Mouse (Mus musculus): ENCODE data around the gene Gvin1.
"Not testable (repeated sequence)": the region's sequence is repeated elsewhere in the genome, so short reads cannot be mapped to it uniquely, and the experiment has no call there.

The Gvin1 gene

DNA sequence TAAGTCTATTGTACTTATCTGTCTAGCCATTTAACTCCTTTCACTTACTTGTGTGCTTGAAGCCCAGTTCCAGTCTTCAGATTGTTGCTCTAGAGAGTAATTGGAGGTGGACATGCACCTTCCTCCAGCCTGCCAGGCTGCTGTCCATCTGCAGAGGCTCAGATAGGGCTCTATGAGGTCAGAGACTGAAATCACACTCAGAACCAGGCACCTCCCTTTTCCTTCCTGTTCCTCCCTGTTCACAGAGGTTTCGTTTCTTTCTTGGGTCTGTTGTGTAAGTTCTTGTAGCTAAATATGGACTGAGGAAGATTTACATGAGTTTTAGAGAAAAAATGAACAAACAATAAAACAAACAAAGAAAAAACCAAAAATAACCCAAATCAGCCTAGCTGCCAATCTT, at the start of gene Gvin1:
Gene Gvin1 (minus strand): TSS at position 150 of the 400 bp plus-strand sequence.
- DNase-seq (ENCODE audit: low spot score in 2 of 2) = not testable (repeated sequence)

DNA sequence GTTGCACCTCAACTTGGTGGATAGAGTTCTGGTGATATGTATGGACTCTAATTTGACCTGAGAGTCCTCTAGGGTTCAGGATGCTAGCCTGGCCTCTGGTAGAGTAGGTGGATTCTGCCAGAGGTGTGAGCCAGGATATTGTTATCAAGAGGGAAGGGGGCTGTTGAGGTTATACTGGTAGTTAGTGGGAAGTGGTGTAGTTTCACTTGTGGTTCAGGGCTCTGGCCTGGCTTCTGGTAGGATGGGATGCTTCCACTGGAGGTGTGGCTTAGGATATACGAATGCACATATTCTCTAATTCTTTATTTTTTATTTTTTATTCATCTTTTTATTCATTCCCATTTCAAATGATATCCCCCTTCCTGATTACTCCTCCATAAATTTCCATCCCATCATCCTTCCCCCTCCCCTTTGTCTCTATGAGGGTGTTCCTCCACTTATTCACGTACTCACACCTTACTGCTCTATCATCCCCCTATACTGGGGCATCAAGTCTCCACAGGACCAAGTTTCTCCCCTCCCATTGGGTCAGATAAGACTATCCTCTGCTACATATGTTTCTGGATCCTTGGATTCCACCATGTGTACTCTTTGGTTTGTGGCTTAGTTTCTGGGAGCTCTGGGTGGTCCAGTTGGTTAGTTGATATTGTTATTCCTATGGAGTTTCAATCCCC, 36.9 kb upstream of the Gvin1 start:
- DNase-seq (ENCODE audit: low spot score in 2 of 2) = no peak

DNA sequence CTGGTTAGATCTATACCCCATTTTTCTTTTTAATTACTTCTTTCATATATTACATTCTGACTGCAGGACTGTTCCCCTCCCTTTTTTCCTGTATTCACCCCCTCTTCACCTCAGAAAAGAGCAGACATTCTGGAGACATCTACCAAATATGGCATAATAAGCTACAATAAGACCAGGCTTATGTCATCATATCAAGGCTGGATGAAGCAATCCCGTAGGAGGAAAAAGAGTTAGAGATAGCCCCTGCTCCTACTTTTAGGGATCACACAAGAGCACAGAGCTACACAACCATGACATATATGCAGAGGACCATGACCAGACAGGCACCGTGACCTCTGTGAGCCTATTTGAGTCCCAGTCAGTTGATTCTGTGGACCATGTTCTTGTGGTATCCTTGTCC, 33.8 kb upstream of the Gvin1 start:
- DNase-seq (ENCODE audit: low spot score in 2 of 2) = no peak

DNA sequence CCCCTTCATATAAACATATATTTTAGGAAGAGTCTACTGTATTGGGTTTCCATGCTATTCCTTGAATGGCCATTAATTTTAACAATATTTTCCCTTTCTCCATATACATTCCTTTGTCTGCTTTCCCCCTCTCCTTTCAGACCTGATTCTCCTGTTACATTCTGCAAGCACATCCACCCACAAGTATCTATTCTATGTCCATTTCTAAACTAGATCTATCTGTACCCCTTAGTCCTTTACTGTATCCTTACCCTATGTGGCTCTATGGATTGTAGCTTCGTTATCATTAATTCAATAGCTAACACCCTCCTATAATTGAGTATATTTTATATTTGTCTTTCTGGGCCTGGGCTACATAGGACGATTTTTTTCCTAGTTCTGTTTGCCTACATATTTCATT, 33.1 kb upstream of the Gvin1 start:
- no peak for DNase-seq (ENCODE audit: low spot score in 2 of 2)

DNA sequence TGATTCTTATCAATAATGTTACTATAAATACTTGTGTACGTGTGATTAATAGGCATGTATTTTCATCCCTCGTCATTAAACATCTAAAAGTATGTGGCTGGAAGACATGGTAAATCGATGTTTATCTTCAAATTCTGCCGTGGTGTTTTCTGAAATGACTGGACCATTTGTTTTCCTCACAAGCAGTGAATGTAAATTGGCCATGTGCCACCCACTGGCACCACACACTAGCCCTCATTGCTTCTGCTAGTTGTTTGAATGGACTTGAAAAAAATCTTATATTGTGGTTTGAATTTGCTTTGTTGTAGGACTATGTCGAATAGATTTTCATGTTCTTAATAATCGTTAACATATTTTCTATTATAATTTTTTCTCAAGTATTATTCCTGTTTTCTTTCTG, 30.5 kb upstream of the Gvin1 start:
- DNase-seq (ENCODE audit: low spot score in 2 of 2) = no peak

DNA sequence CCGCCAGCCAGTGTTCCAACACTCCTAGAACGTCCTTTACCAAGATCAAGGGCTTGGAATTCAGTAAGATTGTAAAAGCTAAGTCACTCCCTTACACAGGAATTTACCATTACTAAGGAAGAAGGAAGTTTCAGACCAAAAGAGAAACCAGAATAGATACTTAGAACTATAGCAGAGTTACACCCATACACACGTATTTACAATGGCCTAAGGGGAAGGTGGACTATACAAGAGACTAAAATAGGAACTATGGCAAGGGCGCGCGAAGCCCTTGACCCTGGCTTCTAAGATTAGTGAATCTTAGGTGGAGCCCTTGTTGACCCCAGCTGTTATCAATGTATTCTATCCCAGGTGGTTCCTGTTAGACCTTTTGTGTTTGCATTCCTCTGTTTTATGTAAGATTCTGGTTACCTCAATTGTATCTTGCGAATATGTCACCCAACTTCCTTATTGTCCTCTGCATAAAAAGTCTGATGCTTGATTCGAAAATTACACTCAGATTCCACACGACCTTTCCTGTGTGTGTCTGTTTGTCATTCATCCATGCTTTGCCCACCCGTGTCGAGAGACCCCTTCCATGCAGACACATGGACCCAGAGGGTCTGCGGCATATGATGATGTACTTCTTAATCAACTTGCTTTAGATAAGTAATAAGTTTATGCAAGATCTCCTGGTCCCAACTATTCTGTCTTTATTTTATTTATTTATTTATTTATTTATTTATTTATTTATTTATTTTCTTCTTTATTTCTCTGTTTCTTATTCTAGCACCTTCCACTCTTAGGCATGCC, 25.6 kb upstream of the Gvin1 start:
- DNase-seq (ENCODE audit: low spot score in 2 of 2) = not testable (repeated sequence)

DNA sequence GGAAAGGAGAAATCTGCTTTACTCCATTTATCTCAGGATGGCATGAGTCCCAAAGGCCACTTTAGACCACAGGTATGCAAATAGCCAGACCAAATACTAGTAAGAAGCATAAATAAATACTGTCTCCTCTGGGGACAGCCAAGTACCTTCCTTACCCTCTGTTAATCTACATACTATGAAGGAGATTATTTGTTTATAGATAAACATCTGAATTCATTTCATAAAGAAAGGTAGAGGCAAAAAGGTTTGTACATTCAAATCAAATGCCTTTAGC, 22.0 kb upstream of the Gvin1 start:
- DNase-seq (ENCODE audit: low spot score in 2 of 2) = no peak

DNA sequence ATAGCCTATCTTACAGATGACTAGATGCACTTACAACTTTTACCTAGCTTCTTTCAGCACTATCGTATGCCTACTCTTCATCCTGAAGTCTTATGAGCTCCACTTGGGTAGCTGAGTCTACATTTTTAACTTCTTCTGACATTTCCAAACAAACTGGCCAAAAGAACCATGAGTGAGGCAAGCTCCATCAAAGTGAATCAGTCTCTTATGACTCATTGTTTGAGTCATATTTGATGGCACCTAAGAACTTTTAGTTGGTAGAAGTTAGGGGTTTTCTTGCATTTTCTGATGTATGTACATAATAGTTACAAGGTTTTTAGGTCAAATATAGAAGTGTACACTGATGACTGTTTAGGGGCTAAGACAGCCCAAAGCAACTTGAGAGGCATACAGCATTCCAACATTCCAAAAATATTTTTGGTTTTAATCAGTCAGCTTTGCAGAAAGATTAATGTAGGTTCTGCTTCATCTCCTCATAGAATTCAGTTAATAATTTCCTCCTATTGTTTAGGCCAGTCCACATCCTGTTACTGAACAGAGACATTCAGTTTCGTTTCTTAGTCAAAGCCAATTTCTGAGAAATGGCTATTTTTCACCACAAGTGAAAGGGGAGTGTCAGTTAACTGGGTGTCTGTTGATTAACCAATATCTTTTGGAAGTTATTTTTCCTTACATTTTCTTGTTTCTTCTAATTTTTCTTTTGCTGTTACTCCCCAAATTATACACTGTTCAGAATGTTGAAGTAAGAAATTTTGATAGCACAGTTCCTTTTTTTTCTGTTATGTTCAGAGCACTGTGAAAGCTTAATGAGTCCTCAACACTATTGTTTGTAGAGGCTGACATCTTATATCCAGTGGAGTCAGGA, 21.4 kb upstream of the Gvin1 start:
- peak in 1 of 2 experiments; percentile 1 for DNase-seq (ENCODE audit: low spot score in 2 of 2)

DNA sequence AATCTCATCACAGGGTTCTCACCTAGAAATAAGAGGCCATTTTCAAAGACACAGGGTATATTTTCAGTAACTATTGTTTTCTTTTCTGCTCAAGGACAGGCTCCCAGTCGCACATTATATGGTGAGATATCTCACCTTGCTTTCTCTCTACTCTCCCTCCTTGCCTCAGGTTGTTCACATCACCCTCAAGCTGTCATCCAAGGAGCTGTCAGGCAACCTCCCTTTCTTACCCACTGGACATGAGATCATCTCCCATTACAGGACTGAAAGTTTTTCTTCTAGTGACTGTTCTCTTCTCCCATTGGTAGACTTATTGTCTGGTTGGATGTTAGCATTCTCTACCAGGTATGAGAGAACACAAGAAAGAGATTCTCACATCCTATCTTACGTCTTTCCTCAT, 20.5 kb upstream of the Gvin1 start:
- DNase-seq (ENCODE audit: low spot score in 2 of 2) = peak in 1 of 2 experiments; percentile 1

DNA sequence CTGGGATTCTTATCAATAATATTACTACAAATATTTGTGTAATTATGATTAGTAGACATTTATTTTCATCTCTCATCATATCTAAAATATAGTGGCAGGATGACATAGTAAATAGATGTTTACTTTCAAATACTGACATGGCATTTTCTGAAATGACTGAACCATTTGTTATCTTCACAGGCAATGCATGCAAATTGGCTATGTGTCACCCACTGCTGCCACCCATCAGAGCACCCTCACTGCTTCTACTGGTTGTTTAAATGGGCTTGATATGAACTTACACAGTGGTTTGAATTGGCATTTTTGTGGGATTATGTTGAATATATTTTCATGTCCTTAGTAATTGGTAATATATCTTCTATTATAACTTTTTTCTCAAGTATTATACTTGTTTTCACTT, 784 bp upstream of the Gvin1 start:
- not testable (repeated sequence) for DNase-seq (ENCODE audit: low spot score in 2 of 2)

DNA sequence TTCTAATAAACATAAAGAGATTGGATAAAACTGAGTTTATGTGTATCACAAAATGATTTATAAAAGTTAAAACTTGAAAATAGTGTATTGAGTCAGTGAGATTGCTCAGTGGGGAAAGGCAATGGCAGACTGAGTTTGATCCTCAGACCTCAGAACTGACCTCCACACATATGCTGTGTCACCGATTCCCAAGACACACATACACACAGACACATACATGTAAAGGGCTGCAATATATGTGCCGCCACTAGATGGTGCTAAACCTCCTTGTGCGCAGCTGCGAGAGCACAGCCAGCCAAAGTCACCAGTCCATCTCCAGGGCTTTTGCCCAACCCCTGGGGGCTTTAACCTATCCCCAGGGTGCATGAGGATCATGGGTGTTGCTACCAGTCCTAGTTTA, 1.4 kb downstream of the Gvin1 start:
- not testable (repeated sequence) for DNase-seq (ENCODE audit: low spot score in 2 of 2)

DNA sequence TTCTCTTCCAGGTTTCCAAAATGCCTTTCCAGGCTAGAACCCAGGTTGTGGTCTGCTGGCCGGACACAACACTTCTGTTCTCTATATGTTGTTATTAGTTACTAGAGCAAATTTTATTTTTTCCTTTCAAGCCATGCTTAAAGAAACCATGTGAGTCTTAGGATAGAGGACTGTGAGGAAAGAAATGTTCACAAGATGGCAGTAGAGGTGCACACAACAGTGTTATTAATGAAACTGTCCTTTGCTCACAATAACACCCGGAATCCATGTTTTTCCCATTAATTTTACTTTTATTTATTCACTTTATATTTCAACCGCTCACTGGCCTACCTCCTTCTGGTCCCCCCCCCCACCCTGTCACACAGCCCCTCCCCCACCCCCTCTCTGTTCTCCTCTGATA, 8.5 kb downstream of the Gvin1 start:
- DNase-seq (ENCODE audit: low spot score in 2 of 2) = not testable (repeated sequence)

DNA sequence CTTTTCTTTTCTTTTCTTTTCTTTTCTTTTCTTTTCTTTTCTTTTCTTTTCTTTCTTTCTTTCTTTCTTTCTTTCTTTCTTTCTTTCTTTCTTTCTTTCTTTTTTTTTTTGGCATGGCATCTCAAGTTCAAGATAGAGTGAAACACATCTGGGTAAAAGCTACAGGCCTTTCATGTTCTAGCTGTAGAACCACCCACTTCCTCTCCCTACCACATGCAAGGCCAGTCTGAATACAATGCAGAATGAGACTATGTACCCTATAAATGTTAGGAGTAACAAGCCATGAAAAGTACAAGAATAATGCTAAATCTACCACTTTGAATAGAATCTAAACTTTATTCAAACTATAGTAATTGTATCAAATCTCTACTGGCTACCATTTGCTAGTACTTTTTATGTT, 38.1 kb downstream of the Gvin1 start:
- not testable (repeated sequence) for DNase-seq (ENCODE audit: low spot score in 2 of 2)

DNA sequence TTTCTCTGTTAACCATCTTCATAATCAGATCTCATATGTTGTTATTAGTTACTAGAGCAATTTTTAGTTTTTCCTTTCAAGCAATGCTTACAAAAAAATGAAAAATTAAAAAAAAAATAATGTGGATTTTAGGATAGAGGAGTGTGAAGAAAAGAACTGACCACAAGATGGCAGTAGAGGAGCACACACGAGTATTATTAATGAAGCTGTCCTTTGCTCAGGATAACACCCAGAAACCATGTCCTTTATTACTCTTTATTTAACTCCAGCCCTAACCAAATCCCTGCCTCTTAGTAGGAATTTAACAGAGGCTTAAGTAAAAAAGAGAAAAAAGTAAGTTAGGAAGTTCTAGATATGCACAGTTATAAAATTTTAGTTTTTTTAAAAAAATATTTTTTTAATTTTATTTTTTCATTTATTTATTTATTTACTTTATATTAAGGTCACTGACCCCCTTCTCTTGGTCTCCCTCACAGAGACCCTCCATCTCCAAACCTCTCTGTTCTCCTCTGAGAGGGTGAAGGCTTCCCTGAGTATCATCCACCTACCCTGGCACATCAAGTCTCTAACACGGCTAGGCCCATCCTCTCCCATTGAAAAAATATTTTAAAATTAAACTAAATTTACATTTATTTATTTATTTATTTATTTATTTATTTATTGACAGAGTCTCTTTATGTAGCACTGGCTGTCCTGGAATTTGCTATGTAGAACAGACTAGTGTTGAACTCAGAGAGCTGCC, 69.9 kb downstream of the Gvin1 start:
- DNase-seq (ENCODE audit: low spot score in 2 of 2) = not testable (repeated sequence)

DNA sequence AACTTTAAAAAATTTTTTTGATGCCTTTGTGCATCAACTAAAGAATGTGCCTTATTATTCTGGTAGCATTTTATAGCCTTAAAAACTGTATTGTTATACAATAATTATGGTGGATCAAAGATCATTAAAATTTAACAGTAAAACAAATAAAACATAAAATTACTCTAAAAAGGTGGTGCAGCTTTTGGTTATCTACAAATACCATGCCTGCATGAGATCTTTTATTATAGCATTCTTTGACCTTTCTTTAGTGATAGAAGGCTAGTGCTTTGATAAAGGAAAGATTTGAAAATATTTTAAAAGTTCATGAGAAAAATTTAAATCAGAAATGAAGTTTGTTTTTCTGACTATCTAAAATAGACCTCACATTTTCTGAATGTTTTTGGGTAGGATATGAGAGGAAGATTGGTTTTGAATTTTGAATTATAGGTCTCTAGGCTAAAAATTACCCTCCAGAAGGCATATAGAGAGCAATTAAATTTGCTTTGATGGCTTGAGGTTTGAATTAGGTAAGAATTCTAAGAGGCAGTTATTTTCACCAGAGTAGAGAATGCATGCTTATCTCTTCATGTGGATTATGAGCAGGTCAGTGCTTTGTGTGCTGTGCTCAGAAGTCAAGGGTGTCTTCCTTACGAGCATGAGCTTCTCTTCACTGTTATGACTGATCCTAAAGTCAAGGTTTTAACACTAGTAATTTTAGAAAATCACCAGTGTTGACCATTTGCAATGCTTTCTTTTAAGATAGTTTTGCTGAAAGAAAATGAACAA, 73.8 kb downstream of the Gvin1 start:
- not testable (repeated sequence) for DNase-seq (ENCODE audit: low spot score in 2 of 2)

DNA sequence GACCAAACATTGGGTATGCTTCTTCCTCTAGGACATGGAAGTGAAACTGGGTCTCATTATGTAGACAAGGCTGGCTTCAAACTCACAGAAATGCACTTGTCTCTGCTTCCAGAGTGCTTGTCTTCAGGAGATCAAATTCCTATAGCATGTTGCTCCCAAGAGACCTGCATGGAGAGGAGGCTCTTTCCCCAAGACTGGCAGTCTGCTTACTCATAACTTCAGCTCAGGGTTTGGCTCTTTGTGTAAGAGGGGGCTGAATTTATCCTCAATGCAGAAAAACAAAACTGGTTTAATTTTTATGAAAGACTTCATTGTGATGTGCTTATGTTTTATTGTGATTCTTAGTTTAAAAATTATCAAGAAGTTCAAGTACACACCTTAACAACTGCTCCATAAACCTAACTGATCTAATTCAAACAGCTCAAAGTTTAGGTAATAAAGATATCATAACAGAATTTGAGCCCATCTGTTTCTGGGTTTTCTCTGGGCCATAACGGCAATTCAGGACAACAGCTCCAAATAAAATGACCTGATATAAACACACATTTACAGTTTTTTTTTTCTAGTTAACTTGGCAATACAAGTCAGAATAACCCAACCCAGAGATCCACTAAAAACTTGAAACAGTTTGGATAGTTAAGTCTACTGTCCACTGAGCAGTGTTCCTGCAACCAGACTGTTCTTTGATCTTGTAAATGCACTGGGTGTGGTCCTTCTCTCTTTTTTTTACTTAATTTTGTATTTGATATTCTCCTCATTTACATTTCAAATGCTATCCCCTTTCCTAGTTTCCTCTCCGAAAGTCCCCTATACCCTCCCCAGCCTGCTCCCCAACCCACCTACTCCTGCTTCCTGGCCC, 97.8 kb downstream of the Gvin1 start:
- not testable (repeated sequence) for DNase-seq (ENCODE audit: low spot score in 2 of 2)
